Mouse (Mus musculus) limb, embryonic 11.5 days (tissue): ENCODE data around the gene Ptpra. TPM values are rescaled to one million over a fixed set of nuclear protein-coding genes. Genes with fewer than 3 reads are reported as not detected.

Experiments
- ATAC-seq: fragments of 200-750 bp; cut with Nextera tagmentation; 2 replicates; pipeline ENCODE4 v1.8.0; 2017; ENCODE audit warnings: low read depth; ENCODE audit not compliant: insufficient number of reproducible peaks, low FRiP score, low TSS enrichment
- DNase-seq: peaks from one replicate; pipeline ENCODE4 v3.0.0-alpha.2; 2015; ENCODE audit warnings: low spot score
- H3K27ac ChIP-seq: fragments of 300-500 bp; sonication (generic); replicated peaks from 2 replicates; pipeline ENCODE4 v1.5.1; 2014; ENCODE audit warnings: low read depth, mild to moderate bottlenecking, low read length
- H3K27me3 ChIP-seq: fragments of 300-500 bp; sonication (generic); 2 replicates; pipeline ENCODE4 v1.6.1; 2014; ENCODE audit warnings: mild to moderate bottlenecking, low read length, mixed read lengths; ENCODE audit not compliant: control insufficient read depth, insufficient read depth
- H3K36me3 ChIP-seq: fragments of 300-500 bp; sonication (generic); 2 replicates; pipeline ENCODE4 v1.6.1; 2014; ENCODE audit warnings: mild to moderate bottlenecking, low read length, moderate library complexity, mixed read lengths; ENCODE audit not compliant: control insufficient read depth, insufficient read depth
- H3K4me1 ChIP-seq: fragments of 300-500 bp; sonication (generic); 2 replicates; pipeline ENCODE4 v1.6.1; 2014; ENCODE audit warnings: low read length, mixed read lengths; ENCODE audit not compliant: control insufficient read depth, insufficient read depth
- H3K4me2 ChIP-seq: fragments of 300-500 bp; sonication (generic); 2 replicates; pipeline ENCODE4 v1.6.1; 2014; ENCODE audit warnings: low read depth, mild to moderate bottlenecking, moderate library complexity; ENCODE audit not compliant: severe bottlenecking
- H3K4me3 ChIP-seq: fragments of 300-500 bp; sonication (generic); 2 replicates; pipeline ENCODE4 v1.5.1; 2014; ENCODE audit warnings: low read depth, low read length
- H3K9ac ChIP-seq: fragments of 300-500 bp; sonication (generic); 2 replicates; pipeline ENCODE4 v1.6.1; 2014; ENCODE audit warnings: mild to moderate bottlenecking, low read length
- H3K9me3 ChIP-seq: fragments of 300-500 bp; sonication (generic); 2 replicates; pipeline ENCODE4 v1.6.1; 2016; ENCODE audit warnings: low read length; ENCODE audit not compliant: control insufficient read depth
- WGBS: fragments of 180-500 bp; shearing (Covaris S2); extraction: QIAGEN DNeasy Blood & Tissue Kit; methylation state at CpG from one replicate; pipeline ENCODE4 v1.1.7; 2014; 5-methylcytosine and 5-hydroxymethylcytosine counted together
- polyA plus RNA-seq: library from polyadenylated mRNA; unstranded; fragments of >200 nt; fragmentation: Nextera tagmentation; extraction: Ambion mirVana; gene quantifications from 2 replicates; pipeline ENCODE4 v1.2.1, GENCODE M21; 2014

Ptpra gene
- polyA plus RNA-seq, 1 experiment from 2014 or later: 88.6 TPM

- 84% methylated on average over 3 of the region's 3 CpGs for WGBS
These were observed 86.8 kb downstream of the Ptpra start for GRCm38 (mm10) chr2:130536890-130537289.

DNA sequence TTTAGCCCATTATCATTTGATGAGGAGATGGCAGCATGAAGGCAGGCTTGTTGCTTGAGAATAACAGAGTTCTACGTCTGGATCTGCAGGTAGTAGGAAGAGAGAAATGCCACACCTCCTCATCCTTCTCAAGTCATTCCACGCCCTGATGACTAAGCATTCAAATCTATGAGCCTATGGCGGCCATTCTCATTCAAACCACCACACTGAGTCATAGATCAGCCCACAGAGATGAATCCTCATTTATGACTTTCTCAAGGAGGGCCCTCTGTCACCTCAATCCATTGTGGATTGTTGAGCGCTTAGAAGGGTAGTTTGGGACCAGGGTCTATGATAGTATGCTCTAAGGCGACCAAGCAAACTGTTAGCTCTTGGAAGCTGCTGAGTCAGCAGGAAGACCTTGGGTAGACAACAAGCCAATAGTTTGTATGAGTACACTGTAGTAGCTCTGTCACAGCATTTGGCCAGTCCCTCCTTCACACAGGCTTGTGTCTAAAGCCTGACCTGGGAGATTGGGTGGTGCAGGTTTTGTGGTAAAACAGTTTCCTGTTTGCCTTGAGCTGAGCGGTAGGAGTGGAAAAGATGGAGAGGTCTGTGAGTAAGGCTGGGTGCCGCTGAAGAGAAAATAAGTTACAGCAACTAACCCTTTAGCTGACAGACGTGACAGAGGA lies 88.9 kb downstream of the Ptpra start:
- ATAC-seq: no peak

More at GRCm38 (mm10) chr2:130536890-130537289, 86.8 kb downstream of the Ptpra start:
- Histone ChIP-seq H3K27me3 (no peaks in the 10 kb centered on the region), H3K4me3 (no peak overlapping the region), H3K9me3 (no peaks in the 10 kb centered on the region), H3K27ac (no peak overlapping the region), H3K4me2 (no peak overlapping the region), H3K9ac (no peak overlapping the region), H3K36me3 (peaks cover 7% of the 10 kb centered on the region), H3K4me1 (no peaks in the 10 kb centered on the region)
- no peak for ATAC-seq
- DNase-seq: no peak

DNA sequence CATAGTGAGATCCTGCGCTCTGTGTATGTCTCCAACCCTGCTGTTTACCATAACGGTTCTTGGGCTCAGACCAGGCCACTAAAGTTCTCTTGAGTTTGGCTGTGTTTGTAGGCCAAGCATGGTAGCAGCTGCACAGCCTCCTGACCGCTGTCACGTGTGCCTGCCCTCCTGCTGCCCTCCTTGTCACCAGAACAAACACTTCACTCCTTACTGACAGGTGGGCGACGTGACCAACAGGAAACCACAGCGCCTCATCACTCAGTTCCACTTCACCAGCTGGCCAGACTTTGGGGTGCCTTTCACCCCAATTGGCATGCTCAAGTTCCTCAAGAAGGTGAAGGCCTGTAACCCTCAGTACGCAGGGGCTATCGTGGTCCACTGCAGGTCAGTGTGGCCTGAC lies 90.2 kb downstream of the Ptpra start:
- H3K4me2 ChIP-seq: no peak overlapping the region
- WGBS: 92% methylated on average over 9 of the region's 9 CpGs
- DNase-seq (no peak), ATAC-seq (no peak)
- H3K4me3 ChIP-seq: no peak overlapping the region
- H3K27me3 ChIP-seq: no peaks in the 10 kb centered on the region
- no peaks in the 10 kb centered on the region for H3K4me1 ChIP-seq
- H3K9ac ChIP-seq: no peak overlapping the region
- no peak overlapping the region for H3K27ac ChIP-seq
- no peaks in the 10 kb centered on the region for H3K9me3 ChIP-seq
- H3K36me3 ChIP-seq: peaks cover 19% of the 10 kb centered on the region; the same call in 1 of the 2 replicates

More for the DNA sequence above, 88.9 kb downstream of the Ptpra start:
- peaks cover 14% of the 10 kb centered on the region; the same call in 1 of the 2 replicates for H3K36me3 ChIP-seq
- H3K27ac ChIP-seq: no peak overlapping the region
- H3K9ac ChIP-seq: no peak overlapping the region
- H3K4me1 ChIP-seq: no peaks in the 10 kb centered on the region
- H3K4me2 ChIP-seq: no peak overlapping the region
- H3K4me3 ChIP-seq: no peak overlapping the region
- H3K27me3 ChIP-seq: no peaks in the 10 kb centered on the region
- H3K9me3 ChIP-seq: no peaks in the 10 kb centered on the region
- 91% methylated on average over 8 of the region's 8 CpGs for WGBS
- DNase-seq: no peak

DNA sequence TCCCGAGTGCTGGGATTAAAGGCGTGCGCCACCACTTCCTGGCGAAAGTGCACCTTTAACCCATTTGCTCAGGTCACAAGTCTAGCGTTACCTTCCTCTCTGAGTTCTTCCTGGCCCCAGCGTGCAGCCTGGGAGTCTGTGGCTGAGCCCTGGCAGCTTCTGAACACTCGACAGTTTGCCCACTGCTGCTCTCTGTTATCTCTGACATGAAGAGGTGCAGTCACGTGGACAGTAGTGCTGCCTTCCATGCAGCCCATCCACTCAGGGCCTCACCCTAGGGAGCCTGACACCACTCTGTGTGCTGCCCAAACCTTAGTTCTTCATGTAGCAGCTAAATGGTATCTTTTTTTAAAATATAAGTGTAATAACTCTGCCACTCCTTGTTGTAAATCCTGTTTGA lies 96.9 kb downstream of the Ptpra start:
- no peaks in the 10 kb centered on the region for H3K9me3 ChIP-seq
- H3K36me3 ChIP-seq: peaks cover 21% of the 10 kb centered on the region; the same call in 1 of the 2 replicates
- no peak overlapping the region for H3K9ac ChIP-seq
- DNase-seq: no peak
- H3K4me2 ChIP-seq: no peak overlapping the region
- 87% methylated on average over 8 of the region's 8 CpGs for WGBS
- H3K27me3 ChIP-seq: no peaks in the 10 kb centered on the region
- ATAC-seq: no peak
- no peaks in the 10 kb centered on the region for H3K4me1 ChIP-seq
- no peak overlapping the region for H3K27ac ChIP-seq
- H3K4me3 ChIP-seq: no peak overlapping the region

GRCm38 (mm10) chr2:130554841-130555240 lies 104.8 kb downstream of the Ptpra start:
- Histone ChIP-seq H3K36me3 (peaks cover 2% of the 10 kb centered on the region; the same call in 1 of the 2 replicates), H3K27ac (no peak overlapping the region), H3K4me2 (no peak overlapping the region), H3K9me3 (no peaks in the 10 kb centered on the region), H3K4me3 (no peak overlapping the region), H3K9ac (no peak overlapping the region), H3K27me3 (no peaks in the 10 kb centered on the region), H3K4me1 (no peaks in the 10 kb centered on the region)
- WGBS: 91% methylated on average over 7 of the region's 7 CpGs
- DNase-seq: no peak
- no peak for ATAC-seq

DNA sequence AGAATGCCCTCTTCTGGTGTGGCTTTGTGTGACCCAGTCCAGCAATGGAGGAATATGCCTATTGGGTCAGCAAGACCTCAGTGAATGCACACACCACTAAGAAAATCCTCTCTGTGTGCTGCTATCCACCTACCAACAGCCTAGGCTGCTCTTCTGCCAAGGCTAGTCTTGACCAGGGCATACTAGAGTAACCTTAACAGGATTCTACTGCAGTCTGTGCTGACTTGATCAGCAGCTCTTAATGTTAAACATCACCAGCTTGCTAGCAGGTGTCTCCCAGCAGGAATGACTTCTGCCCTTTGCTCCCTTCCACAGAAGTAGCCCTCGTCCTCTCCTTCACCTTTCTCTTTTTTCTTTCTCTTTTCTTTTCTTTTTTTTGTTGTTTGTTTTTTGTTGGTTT lies 106.2 kb downstream of the Ptpra start:
- ATAC-seq (no peak), DNase-seq (no peak)
- no peak overlapping the region for H3K4me3 ChIP-seq
- H3K27ac ChIP-seq: no peak overlapping the region
- no peaks in the 10 kb centered on the region for H3K4me1 ChIP-seq
- no peaks in the 10 kb centered on the region for H3K27me3 ChIP-seq
- H3K4me2 ChIP-seq: no peak overlapping the region
- WGBS: 81% methylated on average over 1 of the region's 1 CpGs
- H3K9ac ChIP-seq: no peak overlapping the region
- H3K9me3 ChIP-seq: no peaks in the 10 kb centered on the region
- peaks cover 2% of the 10 kb centered on the region; the same call in 1 of the 2 replicates for H3K36me3 ChIP-seq

DNA sequence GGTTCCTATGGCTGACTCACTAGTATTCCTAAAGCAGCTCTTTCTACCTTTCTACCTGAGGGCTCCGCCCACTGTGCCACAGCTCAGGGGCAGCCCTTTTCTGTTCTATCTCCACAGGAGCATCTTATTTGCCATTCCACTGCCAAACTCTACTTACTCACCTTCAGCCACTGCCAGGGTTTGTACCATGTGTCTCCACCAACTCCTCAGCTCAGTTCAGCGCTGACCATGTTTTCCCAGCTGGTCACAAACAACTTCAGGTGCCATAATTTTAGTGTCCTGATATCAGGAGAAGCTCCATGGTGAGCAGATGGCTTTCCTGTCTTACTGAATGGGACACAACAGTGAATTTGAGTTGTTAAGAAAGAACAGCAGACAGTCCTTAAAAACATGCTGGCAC lies 107.4 kb downstream of the Ptpra start:
- Histone ChIP-seq H3K4me1 (no peaks in the 10 kb centered on the region), H3K4me3 (no peak overlapping the region), H3K9ac (no peak overlapping the region), H3K9me3 (no peaks in the 10 kb centered on the region), H3K36me3 (peaks cover 2% of the 10 kb centered on the region; the same call in 1 of the 2 replicates), H3K4me2 (no peak overlapping the region), H3K27ac (no peak overlapping the region), H3K27me3 (no peaks in the 10 kb centered on the region)
- WGBS: 90% methylated on average over 2 of the region's 2 CpGs
- DNase-seq (no peak), ATAC-seq (no peak)

GRCm38 (mm10) chr2:130558015-130558414 lies 107.9 kb downstream of the Ptpra start:
- Histone ChIP-seq H3K9me3 (no peaks in the 10 kb centered on the region), H3K36me3 (peaks cover 2% of the 10 kb centered on the region; the same call in 1 of the 2 replicates), H3K27me3 (no peaks in the 10 kb centered on the region), H3K27ac (no peak overlapping the region), H3K4me3 (no peak overlapping the region), H3K4me2 (no peak overlapping the region), H3K9ac (no peak overlapping the region), H3K4me1 (peaks cover 3% of the 10 kb centered on the region; the same call in 1 of the 2 replicates)
- ATAC-seq (no peak), DNase-seq (no peak)
- 63% methylated on average over 2 of the region's 2 CpGs for WGBS
